Mouse (Mus musculus): Measurements from ENCODE around the gene Omg.

DNA sequence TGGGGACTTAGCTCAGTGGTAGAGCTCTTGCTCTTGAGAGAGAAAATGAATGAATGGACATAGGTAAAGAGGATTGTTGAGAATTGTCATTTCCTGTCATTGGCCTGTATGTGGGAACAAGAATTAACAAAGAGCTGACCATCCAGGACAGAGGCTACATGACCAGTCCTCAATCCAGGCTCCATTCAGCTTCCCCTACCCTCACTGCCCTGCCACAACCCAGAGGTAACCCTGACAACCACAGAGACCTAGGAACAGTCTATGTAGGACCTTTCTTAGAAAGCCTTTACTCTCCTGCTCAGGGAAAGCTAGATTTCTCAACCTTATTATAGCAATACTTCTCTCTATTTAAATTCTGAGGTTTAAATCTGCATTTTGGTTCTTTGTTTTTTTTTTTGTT is 16.9 kb upstream of the Omg start:
- TF ChIP-seq POLR2A (IDR thresholded peaks at IDR 0.05; ENCODE audit: borderline replicate concordance, extremely low read depth, low read depth, low read length) (no peak), CTCF (IDR thresholded peaks at IDR 0.05; ENCODE audit: insufficient read depth, low read length) (no peak)
